Mouse (Mus musculus): ENCODE measurements around the gene Thsd7b. TPM values are rescaled to one million over a fixed set of nuclear protein-coding genes. Genes with fewer than 3 reads are reported as not detected.

Thsd7b gene
- polyA plus RNA-seq, 1 experiment from 2014 or later = 0.54 TPM

DNA sequence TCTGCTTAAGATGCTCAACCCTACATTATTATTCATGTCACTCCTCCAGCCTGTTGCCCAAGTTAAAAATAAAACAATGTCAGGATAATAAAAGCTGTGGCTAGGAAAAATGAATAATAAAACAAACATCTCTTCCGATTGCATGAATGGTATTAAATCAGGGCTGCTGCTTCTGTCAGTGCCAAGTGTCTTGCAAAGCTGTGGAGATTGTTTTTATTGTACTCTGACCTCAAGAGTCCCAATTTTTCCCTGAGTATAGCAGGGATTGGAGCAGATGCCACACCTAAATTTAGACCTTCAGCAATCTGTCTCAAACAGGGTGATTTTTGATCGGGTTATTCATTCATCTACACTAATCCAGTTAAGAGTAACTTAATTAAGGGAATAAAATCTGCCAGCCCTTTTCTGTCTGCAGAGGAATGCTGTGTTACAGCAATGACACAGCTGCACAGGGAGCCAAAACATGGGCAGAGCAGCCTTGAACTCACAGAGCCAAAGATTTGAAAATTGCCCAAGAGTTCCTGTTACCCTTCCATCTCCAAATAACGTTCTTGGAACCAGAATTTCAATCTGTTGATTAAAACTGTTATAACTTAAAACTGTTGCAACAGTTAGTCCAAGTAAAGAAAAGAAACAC is 316.4 kb downstream of the Thsd7b start:
- ATAC-seq (ENCODE audit: insufficient read depth) (peak; percentile 39; the same call in 1 of the 2 replicates), DNase-seq (peak; percentile 20)
- H3K27ac ChIP-seq (ENCODE audit: low read depth) = no peak overlapping the region
- no peaks in the 10 kb centered on the region for H3K9me3 ChIP-seq (ENCODE audit: low read depth, low read length)
- 42% methylated on average over 3 of the region's 3 CpGs for whole genome bisulfite sequencing
- H3K36me3 ChIP-seq (ENCODE audit: insufficient read depth) = no peaks in the 10 kb centered on the region
- H3K4me1 ChIP-seq (ENCODE audit: insufficient read depth) = no peaks in the 10 kb centered on the region
- no peak for TF ChIP-seq CTCF (IDR thresholded peaks at IDR 0.05; ENCODE audit: low read depth)
- no peaks in the 10 kb centered on the region for H3K27me3 ChIP-seq (ENCODE audit: insufficient read depth, low read length)
- no peak overlapping the region for H3K4me3 ChIP-seq (ENCODE audit: low read depth, low read length)
- no peak overlapping the region for H3K9ac ChIP-seq
- no peak overlapping the region for H3K4me2 ChIP-seq

- DNase-seq (no peak), ATAC-seq (ENCODE audit: insufficient read depth) (no peak)
- Histone ChIP-seq H3K27me3 (ENCODE audit: insufficient read depth, low read length) (no peaks in the 10 kb centered on the region), H3K27ac (ENCODE audit: low read depth) (no peak overlapping the region), H3K4me2 (no peak overlapping the region), H3K9ac (no peak overlapping the region), H3K9me3 (ENCODE audit: low read depth, low read length) (no peaks in the 10 kb centered on the region), H3K4me1 (ENCODE audit: insufficient read depth) (no peaks in the 10 kb centered on the region), H3K4me3 (ENCODE audit: low read depth, low read length) (no peak overlapping the region), H3K36me3 (ENCODE audit: insufficient read depth) (no peaks in the 10 kb centered on the region)
- no peak for TF ChIP-seq CTCF (IDR thresholded peaks at IDR 0.05; ENCODE audit: low read depth)
- 84% methylated on average over 13 of the region's 13 CpGs for WGBS
Observed at GRCm38 (mm10) chr1:129595447-129595846, 322.3 kb downstream of the Thsd7b start.

GRCm38 (mm10) chr1:129600933-129601332 is 327.8 kb downstream of the Thsd7b start:
- no peak for TF ChIP-seq CTCF (IDR thresholded peaks at IDR 0.05; ENCODE audit: low read depth)

GRCm38 (mm10) chr1:129602284-129602683 is 329.2 kb downstream of the Thsd7b start:
- no peak overlapping the region for H3K27ac ChIP-seq (ENCODE audit: low read depth)
- no peak overlapping the region for H3K9ac ChIP-seq
- no peaks in the 10 kb centered on the region for H3K27me3 ChIP-seq (ENCODE audit: insufficient read depth, low read length)
- no peaks in the 10 kb centered on the region for H3K36me3 ChIP-seq (ENCODE audit: insufficient read depth)
- TF ChIP-seq CTCF (IDR thresholded peaks at IDR 0.05; ENCODE audit: low read depth) = no peak
- H3K4me3 ChIP-seq (ENCODE audit: low read depth, low read length) = no peak overlapping the region
- no peak for ATAC-seq (ENCODE audit: insufficient read depth)
- H3K4me1 ChIP-seq (ENCODE audit: insufficient read depth) = no peaks in the 10 kb centered on the region
- DNase-seq = no peak
- H3K9me3 ChIP-seq (ENCODE audit: low read depth, low read length) = no peaks in the 10 kb centered on the region
- no peak overlapping the region for H3K4me2 ChIP-seq

More at GRCm38 (mm10) chr1:129600933-129601332, 327.8 kb downstream of the Thsd7b start:
- Histone ChIP-seq H3K9me3 (ENCODE audit: low read depth, low read length) (no peaks in the 10 kb centered on the region), H3K4me3 (ENCODE audit: low read depth, low read length) (no peak overlapping the region), H3K27ac (ENCODE audit: low read depth) (no peak overlapping the region), H3K4me1 (ENCODE audit: insufficient read depth) (no peaks in the 10 kb centered on the region), H3K9ac (no peak overlapping the region), H3K36me3 (ENCODE audit: insufficient read depth) (no peaks in the 10 kb centered on the region), H3K4me2 (no peak overlapping the region), H3K27me3 (ENCODE audit: insufficient read depth, low read length) (no peaks in the 10 kb centered on the region)
- no peak for DNase-seq
- ATAC-seq (ENCODE audit: insufficient read depth) = no peak

DNA sequence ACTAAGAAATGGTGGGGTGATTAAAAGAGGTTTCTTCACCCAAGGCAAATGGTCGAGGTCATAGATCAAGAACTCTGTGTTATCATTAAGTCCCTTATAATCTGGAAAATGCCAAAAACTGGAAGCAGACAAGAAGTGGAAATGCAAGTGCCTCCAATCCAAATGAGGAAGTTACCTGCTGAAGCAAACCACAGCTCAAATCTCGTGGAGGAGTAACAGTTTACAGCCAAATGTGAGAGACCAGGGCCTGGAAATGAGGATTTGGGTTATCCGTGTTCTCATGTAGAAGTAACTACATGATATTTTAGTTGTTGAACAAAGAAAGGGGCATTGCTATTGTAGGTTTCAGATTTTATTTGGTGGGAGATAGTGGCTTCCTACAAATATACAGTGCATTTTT is 335.3 kb downstream of the Thsd7b start:
- Histone ChIP-seq H3K36me3 (ENCODE audit: insufficient read depth) (no peaks in the 10 kb centered on the region), H3K27me3 (ENCODE audit: insufficient read depth, low read length) (no peaks in the 10 kb centered on the region), H3K27ac (ENCODE audit: low read depth) (no peak overlapping the region), H3K9ac (no peak overlapping the region), H3K4me2 (no peak overlapping the region), H3K4me3 (ENCODE audit: low read depth, low read length) (no peak overlapping the region), H3K4me1 (ENCODE audit: insufficient read depth) (no peaks in the 10 kb centered on the region), H3K9me3 (ENCODE audit: low read depth, low read length) (no peaks in the 10 kb centered on the region)
- DNase-seq = no peak
- TF ChIP-seq CTCF (IDR thresholded peaks at IDR 0.05; ENCODE audit: low read depth) = no peak
- no peak for ATAC-seq (ENCODE audit: insufficient read depth)
- WGBS = 66% methylated on average over 3 of the region's 3 CpGs

DNA sequence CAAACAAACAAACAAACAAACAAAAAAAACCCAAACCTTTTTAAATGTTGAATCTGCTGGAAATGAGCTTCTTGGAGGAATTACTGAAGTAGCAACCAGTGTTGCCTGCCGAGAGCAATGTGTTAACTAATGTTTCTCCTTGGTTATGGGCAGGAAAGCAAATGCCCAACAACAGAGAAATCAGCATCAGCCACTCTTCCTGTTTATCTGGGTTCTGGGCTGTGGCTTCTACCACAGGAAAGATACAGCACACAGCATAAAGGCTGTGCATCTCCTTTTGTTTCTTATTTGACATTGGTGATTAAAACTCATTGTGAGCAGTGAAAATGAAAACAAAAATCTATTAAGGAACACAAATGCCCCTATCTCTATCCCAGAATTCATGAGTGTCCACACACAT is 343.0 kb downstream of the Thsd7b start:
- no peak for TF ChIP-seq CTCF (IDR thresholded peaks at IDR 0.05; ENCODE audit: low read depth)
- Histone ChIP-seq H3K9me3 (ENCODE audit: low read depth, low read length) (no peaks in the 10 kb centered on the region), H3K27ac (ENCODE audit: low read depth) (no peak overlapping the region), H3K4me2 (no peak overlapping the region), H3K4me1 (ENCODE audit: insufficient read depth) (no peaks in the 10 kb centered on the region), H3K4me3 (ENCODE audit: low read depth, low read length) (no peak overlapping the region), H3K9ac (no peak overlapping the region), H3K36me3 (ENCODE audit: insufficient read depth) (no peaks in the 10 kb centered on the region), H3K27me3 (ENCODE audit: insufficient read depth, low read length) (no peaks in the 10 kb centered on the region)
- no peak for ATAC-seq (ENCODE audit: insufficient read depth)
- no peak for DNase-seq
- WGBS = 59% methylated on average over 1 of the region's 1 CpGs

- no peak for TF ChIP-seq CTCF (IDR thresholded peaks at IDR 0.05; ENCODE audit: low read depth)
- Histone ChIP-seq H3K36me3 (ENCODE audit: insufficient read depth) (no peaks in the 10 kb centered on the region), H3K27ac (ENCODE audit: low read depth) (no peak overlapping the region), H3K9ac (no peak overlapping the region), H3K4me2 (no peak overlapping the region), H3K27me3 (ENCODE audit: insufficient read depth, low read length) (no peaks in the 10 kb centered on the region), H3K4me3 (ENCODE audit: low read depth, low read length) (no peak overlapping the region), H3K4me1 (ENCODE audit: insufficient read depth) (no peaks in the 10 kb centered on the region), H3K9me3 (ENCODE audit: low read depth, low read length) (no peaks in the 10 kb centered on the region)
- no peak for ATAC-seq (ENCODE audit: insufficient read depth)
- no peak for DNase-seq
- WGBS = 73% methylated on average over 7 of the region's 7 CpGs
Observed at GRCm38 (mm10) chr1:129619440-129620301, 346.6 kb downstream of the Thsd7b start.
